Mouse (Mus musculus) hindbrain, embryonic 11.5 days (tissue): ENCODE measurements around the gene Cask. TPM values are rescaled to one million over a fixed set of nuclear protein-coding genes. Genes with fewer than 3 reads are reported as not detected.

Experiments used
- ATAC-seq: fragments of 200-750 bp; cut with Nextera tagmentation; 2 replicates; pipeline ENCODE4 v1.8.0; 2017; ENCODE audit warnings: mild to moderate bottlenecking, moderate TSS enrichment, moderate library complexity; ENCODE audit not compliant: low FRiP score
- DNase-seq: peaks from one replicate; pipeline ENCODE4 v3.0.0-alpha.2; 2015; ENCODE audit warnings: low spot score
- H3K27ac ChIP-seq: fragments of 300-500 bp; sonication (generic); 2 replicates; pipeline ENCODE4 v1.5.1; 2014; ENCODE audit warnings: mild to moderate bottlenecking, low read depth, low read length
- H3K27me3 ChIP-seq: fragments of 300-500 bp; sonication (generic); 2 replicates; pipeline ENCODE4 v1.6.1; 2014; ENCODE audit warnings: mild to moderate bottlenecking, low read length, moderate library complexity, mixed read lengths; ENCODE audit not compliant: control insufficient read depth, insufficient read depth
- H3K36me3 ChIP-seq: fragments of 300-500 bp; sonication (generic); 2 replicates; pipeline ENCODE4 v1.6.1; 2014; ENCODE audit warnings: mild to moderate bottlenecking, low read length, moderate library complexity, mixed read lengths; ENCODE audit not compliant: control insufficient read depth, insufficient read depth
- H3K4me1 ChIP-seq: fragments of 300-500 bp; sonication (generic); replicated peaks from 2 replicates; pipeline ENCODE4 v1.6.1; 2014; ENCODE audit warnings: low read length, mixed read lengths; ENCODE audit not compliant: control insufficient read depth, insufficient read depth
- H3K4me2 ChIP-seq: fragments of 300-500 bp; sonication (generic); replicated peaks from 2 replicates; pipeline ENCODE4 v1.6.1; 2014; ENCODE audit warnings: mild to moderate bottlenecking, low read depth, low read length
- H3K4me3 ChIP-seq: fragments of 300-500 bp; sonication (generic); 2 replicates; pipeline ENCODE4 v1.5.1; 2014; ENCODE audit warnings: low read depth, low read length
- H3K9ac ChIP-seq: fragments of 300-500 bp; sonication (generic); 2 replicates; pipeline ENCODE4 v1.6.1; 2014; ENCODE audit warnings: low read depth, low read length
- H3K9me3 ChIP-seq: fragments of 300-500 bp; sonication (generic); 2 replicates; pipeline ENCODE4 v1.6.1; 2016; ENCODE audit warnings: low read length; ENCODE audit not compliant: control insufficient read depth
- WGBS: fragments of 180-500 bp; shearing (Covaris S2); extraction: QIAGEN DNeasy Blood & Tissue Kit; methylation state at CpG from one replicate; pipeline ENCODE4 v1.1.7; 2014; 5-methylcytosine and 5-hydroxymethylcytosine counted together
- polyA plus RNA-seq: library from polyadenylated mRNA; unstranded; fragments of >200 nt; fragmentation: Nextera tagmentation; extraction: Ambion mirVana; gene quantifications from 2 replicates; pipeline ENCODE4 v1.2.1, GENCODE M21; 2014

Gene Cask
- polyA plus RNA-seq, 1 experiment from 2014 or later, result 29.6 TPM

DNA sequence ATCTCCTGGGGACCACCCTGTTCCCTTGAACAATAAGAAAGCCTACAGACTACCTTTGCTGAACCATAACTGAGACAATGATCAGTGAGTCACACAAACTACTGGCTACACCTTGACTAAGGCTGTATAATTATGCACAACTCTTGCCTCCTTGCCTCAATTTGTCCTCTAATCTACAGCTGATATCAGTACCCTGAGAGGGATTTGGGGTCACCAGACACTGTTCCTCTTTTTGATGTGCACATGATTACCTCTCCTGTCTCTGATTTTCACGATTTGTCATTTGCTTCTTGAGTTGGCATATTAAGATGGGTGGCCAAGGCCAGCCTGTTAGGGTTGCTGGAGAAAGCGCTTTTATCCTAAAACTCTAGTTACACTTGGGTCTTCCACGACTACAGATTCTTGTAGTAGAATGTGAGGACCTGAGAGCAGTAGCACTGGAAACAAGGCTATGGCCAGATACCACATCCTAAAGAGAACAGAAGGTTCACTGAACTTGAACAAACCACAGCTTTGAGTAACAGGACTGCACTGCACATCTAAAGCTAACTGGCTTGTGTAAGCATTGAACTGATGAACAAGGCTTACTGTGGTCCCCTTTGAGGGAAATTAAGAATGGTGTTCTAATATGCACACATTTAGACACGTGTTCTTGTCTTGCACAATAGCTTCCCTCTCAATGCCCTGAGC lies 191.8 kb downstream of the Cask start:
- no peak for DNase-seq
- no peak overlapping the region for H3K4me2 ChIP-seq

DNA sequence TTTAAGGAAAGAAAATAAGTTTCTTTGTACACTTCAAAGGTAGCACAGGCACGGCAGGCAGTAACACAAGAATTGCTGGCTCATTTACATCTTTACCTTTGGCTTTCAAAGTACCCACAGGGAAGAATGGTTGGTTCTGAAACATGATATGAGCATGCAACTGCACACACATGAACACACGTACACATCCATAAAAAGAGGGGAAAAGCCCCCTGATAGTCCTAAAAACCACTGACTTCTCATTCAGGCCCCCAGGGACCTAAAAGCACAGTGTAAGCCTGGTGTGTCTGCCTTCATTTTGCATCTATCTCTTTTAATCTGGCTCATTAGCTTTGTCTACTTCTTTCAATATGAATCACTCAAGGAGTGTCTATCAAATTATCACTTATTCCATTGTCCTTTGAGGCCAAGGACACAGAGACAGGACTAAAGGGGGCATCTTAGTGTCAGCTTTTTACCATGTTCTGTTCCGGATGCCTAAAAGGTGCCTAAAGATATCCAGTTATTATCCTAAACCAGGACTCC lies 192.5 kb downstream of the Cask start:
- Histone ChIP-seq H3K4me2 (no peak overlapping the region), H3K4me3 (no peak overlapping the region), H3K27ac (no peak overlapping the region), H3K4me1 (no peaks in the 10 kb centered on the region), H3K9ac (no peak overlapping the region), H3K36me3 (no peaks in the 10 kb centered on the region), H3K27me3 (no peaks in the 10 kb centered on the region), H3K9me3 (no peaks in the 10 kb centered on the region)
- 77% methylated on average over 3 of the region's 3 CpGs for WGBS
- no peak for ATAC-seq
- no peak for DNase-seq

More for the DNA sequence above, 191.8 kb downstream of the Cask start:
- WGBS, result 80% methylated on average over 4 of the region's 4 CpGs
- Histone ChIP-seq H3K27me3 (no peaks in the 10 kb centered on the region), H3K36me3 (no peaks in the 10 kb centered on the region), H3K9ac (no peak overlapping the region), H3K9me3 (no peaks in the 10 kb centered on the region), H3K4me3 (no peak overlapping the region), H3K27ac (no peak overlapping the region), H3K4me1 (no peaks in the 10 kb centered on the region)
- no peak for ATAC-seq

DNA sequence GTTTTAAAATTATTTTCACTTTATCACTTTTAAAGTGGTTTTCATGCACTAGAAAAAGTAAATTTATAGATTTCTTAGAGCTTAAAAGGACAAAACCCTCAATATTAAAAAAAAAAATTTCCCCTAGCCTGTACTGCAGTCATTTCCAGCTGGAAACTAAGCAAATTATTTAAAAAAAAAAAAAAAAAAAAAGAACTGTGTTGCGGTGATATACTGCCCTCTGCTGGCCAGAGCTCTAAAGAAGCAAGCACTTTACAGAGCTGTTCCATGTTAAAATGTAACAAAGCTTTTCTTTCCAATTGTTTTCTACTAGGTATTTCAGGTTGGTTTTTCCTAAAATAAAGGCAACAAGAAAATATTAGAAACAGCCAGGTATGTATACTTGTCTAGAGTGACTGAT lies 194.4 kb downstream of the Cask start:
- H3K36me3 ChIP-seq, result no peaks in the 10 kb centered on the region
- ATAC-seq, result no peak

DNA sequence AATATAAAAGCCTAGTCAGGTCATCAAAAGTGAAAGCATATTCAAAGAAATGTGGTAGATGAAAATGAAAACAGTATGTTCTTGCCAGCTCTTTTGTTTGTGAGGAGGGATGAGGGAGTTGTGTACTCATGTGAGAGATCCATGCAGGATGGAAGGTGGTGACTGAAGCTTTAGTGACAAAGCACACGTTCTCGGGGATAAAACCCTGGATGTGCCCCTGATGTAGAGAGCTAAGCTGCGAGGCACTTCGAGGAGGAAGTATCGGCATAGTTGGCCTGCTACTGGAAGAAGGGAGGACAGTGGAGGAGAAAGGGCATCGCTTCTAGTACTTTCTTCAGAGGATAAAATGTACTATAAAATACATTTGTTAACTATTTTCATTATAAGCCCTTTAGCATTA lies 195.3 kb downstream of the Cask start:
- DNase-seq (no peak), ATAC-seq (no peak)
- Histone ChIP-seq H3K4me3 (no peak overlapping the region), H3K4me2 (no peak overlapping the region), H3K36me3 (no peaks in the 10 kb centered on the region), H3K4me1 (no peaks in the 10 kb centered on the region), H3K9me3 (no peaks in the 10 kb centered on the region), H3K27me3 (no peaks in the 10 kb centered on the region), H3K27ac (no peak overlapping the region), H3K9ac (no peak overlapping the region)
- 88% methylated on average over 6 of the region's 6 CpGs for WGBS

More for the DNA sequence above, 194.4 kb downstream of the Cask start:
- Histone ChIP-seq H3K27me3 (no peaks in the 10 kb centered on the region), H3K4me3 (no peak overlapping the region), H3K4me2 (no peak overlapping the region), H3K27ac (no peak overlapping the region), H3K4me1 (no peaks in the 10 kb centered on the region), H3K9ac (no peak overlapping the region), H3K9me3 (no peaks in the 10 kb centered on the region)
- DNase-seq, result peak; percentile 54
- WGBS, result 18% methylated on average over 1 of the region's 1 CpGs

DNA sequence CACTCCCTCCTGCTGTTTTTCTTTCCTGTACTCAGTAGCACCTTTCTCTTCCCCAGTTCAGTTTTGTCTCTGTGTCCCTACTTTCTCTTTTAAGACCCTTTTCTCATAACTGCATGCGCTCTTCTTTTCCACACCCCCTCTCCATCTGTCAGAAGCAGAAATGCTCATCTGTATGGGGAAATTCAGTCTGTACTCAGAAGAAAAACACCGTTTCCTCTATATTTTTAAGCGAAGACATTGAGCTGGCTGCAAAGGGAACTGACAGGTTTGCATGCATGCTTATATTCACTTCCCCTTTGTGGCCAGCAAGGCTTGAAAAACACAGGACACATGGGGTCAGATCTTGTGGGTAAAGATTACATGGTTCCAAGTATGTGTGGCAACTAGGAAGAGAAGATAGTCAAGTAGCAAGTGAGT lies 196.2 kb downstream of the Cask start:
- no peak overlapping the region for H3K4me2 ChIP-seq
- ATAC-seq (no peak), DNase-seq (no peak)
- WGBS, result 86% methylated on average over 3 of the region's 3 CpGs
- H3K27ac ChIP-seq, result no peak overlapping the region
- no peaks in the 10 kb centered on the region for H3K9me3 ChIP-seq
- no peak overlapping the region for H3K4me3 ChIP-seq
- H3K27me3 ChIP-seq, result no peaks in the 10 kb centered on the region
- no peak overlapping the region for H3K9ac ChIP-seq
- no peaks in the 10 kb centered on the region for H3K4me1 ChIP-seq
- H3K36me3 ChIP-seq, result no peaks in the 10 kb centered on the region

DNA sequence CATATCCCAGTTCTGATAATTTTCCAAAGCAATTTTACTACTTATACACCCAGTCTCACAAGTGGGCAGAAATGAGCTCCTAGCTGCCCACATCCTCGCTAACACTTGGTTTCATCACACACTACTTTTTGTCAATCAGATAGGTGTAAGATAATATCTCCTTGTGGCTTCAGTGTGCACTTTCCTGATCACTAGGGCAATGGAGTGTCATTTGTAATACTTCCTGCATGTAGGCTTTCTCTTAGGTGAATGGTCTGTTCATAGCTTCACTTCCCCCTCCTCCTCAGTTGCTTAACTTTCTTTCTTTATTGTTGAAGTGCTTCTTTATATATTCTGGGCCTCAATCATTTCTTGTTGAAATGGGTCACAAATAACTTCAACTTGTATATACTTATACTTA lies 198.9 kb downstream of the Cask start:
- no peaks in the 10 kb centered on the region for H3K4me1 ChIP-seq
- no peaks in the 10 kb centered on the region for H3K9me3 ChIP-seq
- ATAC-seq, result no peak
- DNase-seq, result no peak
- no peaks in the 10 kb centered on the region for H3K36me3 ChIP-seq
- no peak overlapping the region for H3K27ac ChIP-seq
- no peak overlapping the region for H3K4me3 ChIP-seq
- H3K4me2 ChIP-seq, result no peak overlapping the region
- 94% methylated on average over 1 of the region's 1 CpGs for WGBS
- H3K27me3 ChIP-seq, result no peaks in the 10 kb centered on the region
- no peak overlapping the region for H3K9ac ChIP-seq

DNA sequence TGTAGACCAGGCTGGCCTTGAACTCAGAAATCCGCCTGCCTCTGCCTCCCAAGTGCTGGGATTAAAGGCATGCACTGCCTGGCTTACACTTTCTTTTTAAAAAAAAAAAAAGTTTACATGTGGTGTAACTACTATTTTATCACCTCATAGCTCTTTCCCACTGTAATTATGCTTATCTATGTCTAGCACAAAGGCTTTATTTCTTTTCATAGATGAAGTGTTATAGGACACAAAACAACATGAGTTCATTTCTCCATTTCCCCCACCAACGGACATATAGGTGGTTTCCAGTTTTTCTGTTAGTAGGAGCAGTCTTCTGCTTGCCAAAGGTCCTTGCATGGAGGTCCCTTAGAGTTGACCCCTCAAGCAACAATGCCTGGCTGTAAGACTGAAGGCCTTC lies 199.3 kb downstream of the Cask start:
- Histone ChIP-seq H3K4me1 (no peaks in the 10 kb centered on the region), H3K9me3 (no peaks in the 10 kb centered on the region), H3K36me3 (no peaks in the 10 kb centered on the region), H3K4me2 (no peak overlapping the region), H3K9ac (no peak overlapping the region), H3K27me3 (no peaks in the 10 kb centered on the region), H3K27ac (no peak overlapping the region), H3K4me3 (no peak overlapping the region)
- ATAC-seq (no peak), DNase-seq (no peak)
- 76% methylated on average over 2 of the region's 2 CpGs for WGBS

DNA sequence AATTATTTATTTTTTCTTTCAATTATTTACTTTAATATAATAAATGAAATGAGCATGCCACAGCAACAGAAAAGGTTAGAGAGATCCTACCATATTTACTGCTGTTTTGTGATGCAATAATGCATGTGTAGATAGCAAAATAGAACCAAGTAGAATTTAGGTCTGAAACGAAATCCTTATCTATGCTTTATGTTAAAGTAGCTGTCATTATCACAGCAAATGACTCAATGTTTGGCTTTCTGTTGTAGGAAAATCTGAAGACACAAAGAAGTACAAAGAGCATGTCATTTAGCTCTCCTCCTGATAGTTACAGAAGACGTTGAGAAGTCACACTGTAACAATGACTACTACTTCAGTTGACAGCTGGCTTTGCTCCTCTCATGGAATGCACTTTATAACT lies 212.3 kb downstream of the Cask start:
- Histone ChIP-seq H3K27ac (no peak overlapping the region), H3K27me3 (no peaks in the 10 kb centered on the region), H3K9ac (no peak overlapping the region), H3K4me2 (no peak overlapping the region), H3K4me1 (no peaks in the 10 kb centered on the region), H3K4me3 (no peak overlapping the region), H3K36me3 (no peaks in the 10 kb centered on the region), H3K9me3 (no peaks in the 10 kb centered on the region)
- no peak for ATAC-seq
- WGBS, result 74% methylated on average over 2 of the region's 2 CpGs
- no peak for DNase-seq

DNA sequence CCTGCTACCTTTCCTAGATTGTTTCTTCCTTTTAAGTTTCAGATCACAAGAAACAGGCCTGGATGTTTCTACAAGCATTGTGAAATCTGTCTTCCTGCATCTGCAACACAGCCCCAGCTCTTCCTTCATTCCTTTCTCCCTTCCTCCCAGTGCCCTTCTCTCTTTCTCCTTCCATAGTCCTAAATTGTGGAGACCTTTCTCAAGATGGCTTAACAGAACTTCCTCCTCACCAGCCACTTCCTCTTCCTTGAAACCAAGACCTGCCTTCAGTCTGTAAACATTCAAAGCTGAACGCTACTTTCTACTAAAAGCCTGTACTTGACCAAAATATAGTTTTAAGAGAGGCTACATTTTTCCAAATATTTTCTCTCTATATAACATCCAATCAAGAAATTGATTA lies 214.8 kb downstream of the Cask start:
- Histone ChIP-seq H3K27ac (no peak overlapping the region), H3K9ac (no peak overlapping the region), H3K36me3 (no peaks in the 10 kb centered on the region), H3K27me3 (no peaks in the 10 kb centered on the region), H3K4me2 (no peak overlapping the region), H3K4me1 (no peaks in the 10 kb centered on the region), H3K4me3 (no peak overlapping the region), H3K9me3 (no peaks in the 10 kb centered on the region)
- no peak for ATAC-seq
- WGBS, result 81% methylated on average over 1 of the region's 1 CpGs
- no peak for DNase-seq
